Mouse (Mus musculus) heart, adult 2 months (tissue): ENCODE measurements around the gene Itgal. TPM values are rescaled to one million over a fixed set of nuclear protein-coding genes. Genes with fewer than 3 reads are reported as not detected.
"Not testable (repeated sequence)": the region's sequence is repeated elsewhere in the genome, so short reads cannot be mapped to it uniquely, and the experiment has no call there.

Experiments
- DNase-seq, 2 experiments: peaks; one replicate each; pipeline ENCODE4 v3.0.0; 2021
- H3K27ac ChIP-seq: fragments of 200-600 bp; 2 replicates; pipeline ENCODE4 v1.8.1; 2022
- H3K27me3 ChIP-seq: fragments of 200-500 bp; 2 replicates; pipeline ENCODE4 v1.6.1; 2012; ENCODE audit warnings: mild to moderate bottlenecking, low read length, inconsistent platforms, mixed read lengths; ENCODE audit not compliant: control insufficient read depth, insufficient read depth
- H3K36me3 ChIP-seq: fragments of 200-500 bp; 2 replicates; pipeline ENCODE4 v1.6.1; 2012; ENCODE audit warnings: low read length, inconsistent platforms; ENCODE audit not compliant: control insufficient read depth, insufficient read depth
- H3K4me1 ChIP-seq: fragments of 200-500 bp; 2 replicates; pipeline ENCODE4 v1.6.1; 2011; ENCODE audit warnings: low read length; ENCODE audit not compliant: control insufficient read depth, insufficient read depth
- H3K4me3 ChIP-seq: fragments of 200-600 bp; 2 replicates; pipeline ENCODE4 v1.8.1; 2022
- H3K79me2 ChIP-seq: fragments of 200-500 bp; replicated peaks from 2 replicates; pipeline ENCODE4 v1.6.1; 2012; ENCODE audit warnings: mild to moderate bottlenecking, inconsistent platforms, low read length, moderate library complexity, mixed read lengths; ENCODE audit not compliant: control insufficient read depth, insufficient read depth
- H3K9ac ChIP-seq: fragments of 200-500 bp; 2 replicates; pipeline ENCODE4 v1.6.1; 2012; ENCODE audit warnings: low read depth, mild to moderate bottlenecking, control low read depth, inconsistent platforms, low read length, mixed read lengths
- CTCF ChIP-seq: fragments of 200-600 bp; IDR thresholded peaks from 2 replicates; pipeline ENCODE4 v1.8.1; 2022; ENCODE audit warnings: antibody characterized with exemption, mild to moderate bottlenecking, moderate library complexity
- EP300 ChIP-seq: fragments of 200-500 bp; IDR thresholded peaks from 2 replicates; pipeline ENCODE4 v1.6.1; 2011; ENCODE audit warnings: low read depth, low read length, control low read depth; ENCODE audit not compliant: insufficient read depth
- POLR2A ChIP-seq: fragments of 200-500 bp; IDR thresholded peaks from 2 replicates; pipeline ENCODE4 v1.6.1; 2011; ENCODE audit warnings: mild to moderate bottlenecking, low read depth, low read length, control low read depth; ENCODE audit not compliant: insufficient read depth
- WGBS: fragments of 180-500 bp; shearing (Covaris S2); methylation state at CpG from one replicate; pipeline ENCODE4 v1.1.7; 2018; 5-methylcytosine and 5-hydroxymethylcytosine counted together
- intact Hi-C: fragments of 180-260 bp; cut with DNase I; formaldehyde crosslinking; loops from one replicate; pipeline ENCODE4 v1.15.1; 2025
- long read RNA-seq: library from polyadenylated mRNA; stranded (forward); transcript quantifications from one replicate; pipeline ENCODE4 v2.0.0, GENCODE M21; 2021
- polyA plus RNA-seq: library from polyadenylated mRNA; depleted of rRNA; stranded (reverse); fragments of >200 nt; gene quantifications from 2 replicates; pipeline ENCODE4 v1.2.3, GENCODE M21; 2012; rRNA removed
- total RNA-seq, 2 experiments: library from RNA; stranded (reverse); gene quantifications; 2 replicates each; pipeline ENCODE4 v1.2.3; 2021

Gene Itgal
- total RNA-seq, result 1 to 10 TPM; 1.7 to 2.3 TPM
- polyA plus RNA-seq, result 3.0 and 5.0 TPM in 2 replicates
- long read RNA-seq, result 0 reads

DNA sequence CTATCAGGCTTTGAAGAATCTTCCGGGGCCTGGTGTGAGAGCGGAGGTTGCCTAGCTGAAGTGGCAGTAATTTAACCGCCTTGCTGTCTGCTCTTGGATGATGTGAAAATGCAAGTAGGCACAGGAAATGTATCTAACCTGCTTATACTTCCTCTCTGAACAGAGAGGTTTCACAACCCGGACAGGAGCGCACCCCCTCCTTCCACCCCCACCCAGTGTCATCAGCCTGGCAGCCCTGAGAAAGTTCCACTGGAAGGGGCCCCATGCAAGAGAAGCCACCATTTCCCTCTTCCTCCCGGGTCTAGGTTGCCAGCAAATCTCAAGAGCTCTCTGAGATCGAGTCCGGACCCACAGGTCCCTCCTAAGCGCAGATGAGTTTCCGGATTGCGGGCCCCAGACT, at the start of gene Itgal:
Itgal (plus strand) TSS at position 163 of the 400 bp plus-strand sequence.
- WGBS, result 68% methylated on average over 11 of the region's 11 CpGs
- no peaks in the 10 kb centered on the region for H3K36me3 ChIP-seq
- H3K4me3 ChIP-seq, result no peak within 1 kb of the TSS
- no peaks in the 10 kb centered on the region for H3K4me1 ChIP-seq
- H3K27ac ChIP-seq, result no peak within 1 kb of the TSS
- H3K27me3 ChIP-seq, result no peaks in the 10 kb centered on the region
- peak in 1 of 2 experiments; percentile 31 for DNase-seq
- H3K79me2 ChIP-seq, result no peaks in the 10 kb centered on the region
- no peak within 1 kb of the TSS for H3K9ac ChIP-seq
- intact Hi-C loops, result no loop called here
- TF ChIP-seq POLR2A (no peak), EP300 (no peak), CTCF (no peak)

DNA sequence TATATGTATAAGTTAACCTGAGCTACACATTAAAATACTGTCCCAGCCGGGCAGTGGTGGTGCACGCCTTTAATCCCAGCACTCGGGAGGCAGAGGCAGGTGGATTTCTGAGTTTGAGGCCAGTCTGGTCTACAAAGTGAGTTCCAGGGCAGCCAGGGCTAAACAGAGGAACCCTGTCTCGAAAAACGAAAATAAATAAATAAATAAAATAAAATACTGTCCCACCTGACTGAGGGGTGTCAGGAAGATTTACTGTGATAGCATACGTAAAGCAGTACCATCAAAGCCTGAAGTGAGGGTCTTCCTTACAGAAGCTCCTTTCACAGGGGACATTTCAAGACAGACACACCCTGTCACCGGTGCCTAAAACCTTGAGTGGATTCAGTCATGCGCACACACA, 45.5 kb upstream of the Itgal start:
- intact Hi-C loops, result loop anchor here (5.0 kb wide), 1 partner anchor 262 kb away; the partner anchor contains the start of gene Srcap
- 90% methylated on average over 8 of the region's 8 CpGs for WGBS
- H3K79me2 ChIP-seq, H3K36me3 ChIP-seq, H3K27me3 ChIP-seq, H3K4me1 ChIP-seq, H3K27ac ChIP-seq, H3K9ac ChIP-seq, H3K4me3 ChIP-seq, DNase-seq: not testable (repeated sequence)

DNA sequence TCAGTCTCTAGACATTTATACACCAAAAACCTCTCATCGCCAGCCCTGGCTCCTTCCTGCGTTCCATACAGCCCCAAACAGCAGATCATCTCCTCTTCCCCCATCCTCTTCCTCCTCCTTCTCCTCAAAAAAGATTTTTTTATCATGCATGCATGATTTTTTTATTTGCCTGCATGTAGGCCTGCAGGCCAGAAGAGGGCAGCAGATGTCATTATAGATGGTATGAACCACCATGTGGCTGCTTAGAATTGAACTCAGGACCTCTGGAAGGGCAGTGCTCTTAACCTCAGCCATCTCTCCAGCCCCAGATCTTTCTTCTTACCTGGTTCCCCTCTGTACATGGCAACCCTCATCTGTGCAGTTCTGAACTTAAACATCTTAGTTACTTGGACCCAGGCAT, 43.6 kb upstream of the Itgal start:
- Histone ChIP-seq H3K27me3 (no peaks in the 10 kb centered on the region), H3K9ac (no peak overlapping the region), H3K4me3 (no peak overlapping the region), H3K36me3 (no peaks in the 10 kb centered on the region), H3K27ac (no peak overlapping the region), H3K4me1 (peaks cover 2% of the 10 kb centered on the region), H3K79me2 (0 out of 2 replicates have a peak, but pooled peaks cover 1% of the 10 kb centered on the region)
- intact Hi-C loops, result loop anchor here (5.0 kb wide), 1 partner anchor 260 kb away; the partner anchor contains the start of gene Srcap
- peak; percentile 74 for TF ChIP-seq CTCF
- no peak for TF ChIP-seq POLR2A
- WGBS, result 59% methylated on average over 2 of the region's 2 CpGs
- DNase-seq, result no peak

DNA sequence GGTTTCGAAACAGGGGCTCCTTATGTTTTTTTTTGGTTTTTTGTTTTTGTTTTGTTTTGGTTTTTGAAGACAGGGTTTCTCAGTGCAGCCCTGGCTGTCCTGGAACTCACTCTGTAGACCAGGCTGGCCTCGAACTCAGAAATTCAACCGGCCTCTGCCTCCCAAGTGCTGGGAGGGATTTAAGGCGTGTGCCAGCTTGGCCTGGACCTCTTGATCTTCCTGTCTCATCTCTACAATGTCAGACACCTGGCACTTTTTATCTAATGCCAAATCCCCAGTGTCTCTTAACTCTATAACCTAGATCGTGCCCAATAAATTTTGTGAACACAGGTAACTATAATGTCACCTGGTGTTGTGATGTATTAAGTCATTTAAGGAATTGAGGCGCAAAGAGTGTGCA, 42.7 kb upstream of the Itgal start:
- peak overlapping the region; percentile 92 for H3K27ac ChIP-seq
- H3K36me3 ChIP-seq, result no peaks in the 10 kb centered on the region
- intact Hi-C loops, result loop anchor here (5.0 kb wide), 1 partner anchor 259 kb away; the partner anchor contains the start of gene Srcap
- peak overlapping the region; percentile 90 for H3K9ac ChIP-seq
- H3K4me1 ChIP-seq, result peaks cover 2% of the 10 kb centered on the region
- 73% methylated on average over 6 of the region's 6 CpGs for WGBS
- TF ChIP-seq POLR2A (no peak), EP300 (no peak), CTCF (no peak)
- peak overlapping the region; percentile 69 for H3K4me3 ChIP-seq
- 0 out of 2 replicates have a peak, but pooled peaks cover under 1% of the 10 kb centered on the region for H3K79me2 ChIP-seq
- no peak for DNase-seq
- no peaks in the 10 kb centered on the region for H3K27me3 ChIP-seq

DNA sequence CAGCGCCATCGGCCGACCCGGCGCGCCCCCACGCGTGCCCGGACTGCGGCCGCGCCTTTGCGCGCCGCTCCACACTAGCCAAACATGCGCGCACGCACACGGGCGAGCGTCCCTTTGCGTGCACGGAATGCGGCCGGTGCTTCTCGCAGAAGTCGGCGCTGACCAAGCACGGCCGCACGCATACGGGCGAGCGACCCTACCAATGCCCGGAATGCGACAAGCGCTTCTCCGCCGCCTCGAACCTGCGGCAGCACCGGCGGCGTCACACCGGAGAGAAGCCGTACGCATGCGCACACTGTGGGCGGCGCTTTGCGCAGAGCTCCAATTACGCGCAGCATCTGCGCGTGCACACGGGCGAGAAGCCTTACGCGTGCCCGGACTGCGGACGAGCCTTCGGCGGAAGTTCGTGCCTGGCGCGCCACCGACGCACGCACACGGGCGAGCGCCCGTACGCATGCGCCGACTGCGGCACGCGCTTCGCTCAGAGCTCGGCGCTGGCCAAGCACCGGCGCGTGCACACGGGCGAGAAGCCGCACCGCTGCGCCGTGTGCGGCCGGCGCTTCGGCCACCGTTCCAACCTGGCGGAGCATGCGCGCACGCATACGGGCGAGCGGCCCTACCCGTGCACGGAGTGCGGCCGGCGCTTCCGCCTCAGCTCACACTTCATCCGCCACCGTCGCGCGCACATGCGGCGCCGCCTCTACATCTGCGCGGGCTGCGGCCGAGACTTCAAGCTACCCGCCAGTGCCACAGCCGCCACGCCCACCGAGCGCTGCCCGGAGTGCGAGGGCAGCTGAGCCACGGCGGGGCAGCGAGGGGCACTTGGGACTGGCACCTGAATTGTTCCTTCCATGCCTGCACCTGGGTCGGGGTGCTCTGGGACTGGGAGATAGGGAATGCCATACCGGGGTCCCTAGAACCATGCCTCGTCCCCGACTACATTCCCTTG, 42.0 kb upstream of the Itgal start:
- Histone ChIP-seq H3K4me1 (peaks cover 2% of the 10 kb centered on the region), H3K36me3 (no peaks in the 10 kb centered on the region), H3K9ac (peak overlapping the region; percentile 90), H3K27ac (peak overlapping the region; percentile 92), H3K4me3 (peak overlapping the region; percentile 69), H3K27me3 (no peaks in the 10 kb centered on the region), H3K79me2 (no peaks in the 10 kb centered on the region)
- intact Hi-C loops, result loop anchor here (2.0 to 5.0 kb wide), 2 partner anchors 91 to 258 kb away; partner anchors contain the start of genes Srcap and Zfp768
- WGBS, result under 1% methylated on average over 136 of the region's 136 CpGs
- TF ChIP-seq POLR2A (peak; percentile 63; the same call in 1 of the 2 replicates), EP300 (peak; percentile 84), CTCF (no peak)
- peak; percentile 95 to 97 for DNase-seq

DNA sequence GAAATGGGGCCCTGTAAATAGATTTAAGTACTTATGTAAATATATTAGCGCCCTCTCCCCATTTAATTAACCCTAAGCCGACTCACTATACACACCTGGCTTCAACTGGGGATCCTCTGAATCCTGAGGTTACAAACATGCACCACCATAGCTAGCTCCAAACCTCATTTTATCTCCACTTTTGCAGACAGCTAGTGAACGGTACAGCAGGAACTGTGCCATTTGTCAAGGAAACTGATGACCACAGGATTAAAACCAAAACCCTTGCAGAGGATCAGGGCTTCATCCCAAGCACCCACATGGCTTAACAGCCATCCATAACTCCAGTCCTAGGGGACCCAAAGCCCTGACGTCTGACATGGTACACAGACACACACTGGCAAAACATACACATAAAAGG, 41.1 kb upstream of the Itgal start:
- no peak for DNase-seq
- no peak overlapping the region; the same call in 1 of the 2 replicates for H3K27ac ChIP-seq
- peaks cover 2% of the 10 kb centered on the region for H3K4me1 ChIP-seq
- no peak overlapping the region for H3K9ac ChIP-seq
- H3K4me3 ChIP-seq, result no peak overlapping the region; the same call in 1 of the 2 replicates
- no peak for TF ChIP-seq EP300
- no peak for TF ChIP-seq POLR2A
- TF ChIP-seq CTCF, result no peak
- intact Hi-C loops, result loop anchor here (2.0 kb wide), 1 partner anchor 90 kb away; the partner anchor contains the start of gene Zfp768
- WGBS, result 27% methylated on average over 4 of the region's 4 CpGs
- no peaks in the 10 kb centered on the region for H3K36me3 ChIP-seq
- no peaks in the 10 kb centered on the region for H3K79me2 ChIP-seq
- no peaks in the 10 kb centered on the region for H3K27me3 ChIP-seq
